Mouse (Mus musculus): Measurements from ENCODE around the gene Atm. TPM values are rescaled to one million over a fixed set of nuclear protein-coding genes. Genes with fewer than 3 reads are reported as not detected.

The Atm gene
- polyA plus RNA-seq (2012; ENCODE audit: insufficient read depth, insufficient read length, low replicate concordance, missing spikeins): not detected in 2 replicates

DNA sequence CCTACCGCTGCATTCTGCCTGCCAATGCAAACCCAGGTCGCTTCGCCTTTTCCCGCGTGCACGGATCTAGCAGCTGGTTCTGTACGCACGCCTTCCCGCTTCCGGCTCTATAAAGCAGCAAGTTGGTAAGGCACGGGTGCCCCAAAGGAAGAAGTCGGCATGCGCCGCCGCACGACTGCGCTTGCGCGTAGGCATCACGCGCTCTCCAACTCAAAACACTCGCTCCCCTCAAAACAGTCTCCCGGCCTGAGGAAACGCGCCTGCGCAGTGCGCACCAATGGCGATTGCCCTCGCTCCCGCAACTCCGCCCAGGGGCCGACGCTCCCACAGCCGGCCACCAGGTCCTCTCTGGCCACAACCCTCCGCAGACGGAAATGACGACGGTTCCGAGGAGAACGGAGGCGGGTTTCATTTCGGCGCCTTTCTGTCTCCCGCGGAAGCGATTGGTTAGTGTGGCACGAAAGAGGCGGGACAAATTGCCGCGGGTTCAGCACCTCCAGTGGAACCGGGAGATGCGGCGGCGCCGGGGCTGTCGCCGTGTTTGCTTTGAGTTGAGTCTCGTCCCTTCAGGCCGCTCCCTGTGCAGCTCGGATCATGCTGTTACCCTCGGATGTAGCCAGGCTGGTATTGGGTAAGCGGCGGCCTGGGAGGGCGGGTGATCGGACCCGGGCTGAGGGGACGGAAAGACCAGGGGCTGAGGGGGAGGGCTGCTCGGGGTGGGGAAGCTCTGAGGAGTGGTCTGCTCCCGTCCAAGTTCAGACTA lies at the start of gene Atm, which contains the start of gene Npat:
TSS of gene Atm (minus strand) at position 183 of the 763 bp plus-strand sequence.
TSS of gene Npat (plus strand) at position 490 of the 763 bp plus-strand sequence.
- under 1% methylated on average over 69 of the region's 69 CpGs for WGBS
- H3K4me1 ChIP-seq (ENCODE audit: control insufficient read depth, insufficient read depth, low read length): 0 out of 2 replicates have a peak, but pooled peaks cover 2% of the 10 kb centered on the region
- peak within 1 kb of the TSS; percentile 85 for H3K4me3 ChIP-seq (ENCODE audit: insufficient read depth, low read depth, low read length)
- peak within 1 kb of the TSS; percentile 47; the same call in 1 of the 2 replicates for H3K27ac ChIP-seq (ENCODE audit: insufficient read depth, low read depth, low read length)
- TF ChIP-seq CTCF (IDR thresholded peaks at IDR 0.05; ENCODE audit: insufficient read depth, low read depth, low read length): no peak
- peak; percentile 31 for TF ChIP-seq POLR2A (IDR thresholded peaks at IDR 0.05; ENCODE audit: insufficient read depth, low read depth, low read length)

DNA sequence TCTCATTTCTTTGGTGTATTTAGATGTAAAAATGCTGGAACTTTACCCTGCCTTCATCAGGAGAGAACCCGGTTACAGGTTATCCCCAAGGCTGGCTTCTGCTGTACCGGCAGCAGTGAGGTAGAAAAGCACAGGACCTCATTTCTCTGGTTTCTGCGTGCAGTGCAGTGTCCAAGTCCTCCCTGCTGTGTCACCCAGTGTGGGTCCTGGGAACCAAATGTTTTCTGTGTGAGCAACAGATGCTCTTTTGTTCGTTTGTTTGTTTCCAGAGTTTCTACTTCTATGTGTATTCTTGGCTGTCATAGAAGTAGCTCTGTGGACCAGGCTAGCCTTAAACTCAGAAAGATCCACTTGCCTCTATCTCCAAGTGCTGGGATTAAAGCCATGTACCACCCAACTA lies 45.3 kb upstream of the Atm start:
- no peak overlapping the region for H3K4me3 ChIP-seq (ENCODE audit: insufficient read depth, low read depth, low read length)
- H3K27ac ChIP-seq (ENCODE audit: insufficient read depth, low read depth, low read length): no peak overlapping the region
- no peaks in the 10 kb centered on the region for H3K4me1 ChIP-seq (ENCODE audit: control insufficient read depth, insufficient read depth, low read length)
- 69% methylated on average over 4 of the region's 4 CpGs for WGBS
- TF ChIP-seq POLR2A (IDR thresholded peaks at IDR 0.05; ENCODE audit: insufficient read depth, low read depth, low read length): no peak
- TF ChIP-seq CTCF (IDR thresholded peaks at IDR 0.05; ENCODE audit: insufficient read depth, low read depth, low read length): no peak

DNA sequence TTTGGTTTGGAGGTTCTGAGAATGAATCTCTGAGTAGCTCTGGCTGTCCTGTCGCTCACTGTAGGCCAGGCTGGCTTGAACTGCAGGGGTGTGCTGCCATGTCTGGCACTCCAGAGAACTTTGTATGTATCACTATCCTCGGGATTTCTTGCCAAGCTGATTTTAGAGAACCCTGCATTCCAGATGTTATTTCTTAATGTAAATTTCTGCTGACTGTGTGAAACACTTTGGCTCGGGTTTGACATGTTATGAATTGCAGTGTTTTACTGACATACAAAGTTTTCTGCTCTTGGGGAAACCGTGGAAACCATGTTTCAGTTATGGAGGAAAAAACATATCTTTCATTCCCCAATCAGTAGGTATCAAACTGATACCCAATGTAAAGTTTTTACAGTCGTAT lies 39.2 kb upstream of the Atm start:
- Histone ChIP-seq H3K4me1 (ENCODE audit: control insufficient read depth, insufficient read depth, low read length) (no peaks in the 10 kb centered on the region), H3K4me3 (ENCODE audit: insufficient read depth, low read depth, low read length) (no peak overlapping the region), H3K27ac (ENCODE audit: insufficient read depth, low read depth, low read length) (no peak overlapping the region)
- TF ChIP-seq CTCF (IDR thresholded peaks at IDR 0.05; ENCODE audit: insufficient read depth, low read depth, low read length) (no peak), POLR2A (IDR thresholded peaks at IDR 0.05; ENCODE audit: insufficient read depth, low read depth, low read length) (no peak)
- 93% methylated on average over 5 of the region's 5 CpGs for WGBS

DNA sequence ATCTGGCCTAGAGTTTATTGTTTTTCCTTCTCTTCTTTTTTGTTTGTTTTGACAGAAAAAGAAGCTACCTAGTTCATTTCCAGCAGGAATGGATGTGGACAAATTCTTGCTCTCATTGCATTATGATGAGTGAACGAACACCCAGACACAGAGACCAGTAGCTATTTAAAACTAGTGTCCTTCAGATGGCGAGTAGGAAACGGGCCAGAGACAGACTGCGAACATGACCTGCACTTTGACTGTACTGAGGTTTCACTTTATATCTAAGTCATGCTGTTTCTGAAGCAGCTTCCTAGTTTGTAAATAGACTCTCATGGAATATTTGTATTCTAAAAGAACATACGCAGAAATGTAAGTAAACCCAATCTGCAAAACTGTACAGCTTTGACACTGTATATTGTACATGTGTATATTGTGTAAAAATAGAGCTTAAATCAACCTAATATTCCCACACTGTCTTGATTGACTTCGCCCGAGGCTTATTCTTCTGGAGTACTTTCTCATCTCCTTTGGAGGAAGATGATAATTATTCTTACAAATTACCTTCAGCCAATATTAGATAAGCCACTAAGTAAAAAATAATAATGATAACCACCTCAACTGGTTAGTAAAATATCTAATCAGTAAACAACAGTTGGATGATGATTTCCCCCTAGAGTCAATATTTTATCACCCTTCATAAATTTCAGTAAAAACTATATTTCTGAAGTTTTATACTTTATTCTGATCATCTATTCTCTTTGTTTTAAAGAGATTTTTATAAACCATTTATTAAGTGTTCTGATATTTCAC lies 36.2 kb upstream of the Atm start:
- no peak for TF ChIP-seq CTCF (IDR thresholded peaks at IDR 0.05; ENCODE audit: insufficient read depth, low read depth, low read length)
- TF ChIP-seq POLR2A (IDR thresholded peaks at IDR 0.05; ENCODE audit: insufficient read depth, low read depth, low read length): no peak
- WGBS: 89% methylated on average over 7 of the region's 7 CpGs
- Histone ChIP-seq H3K4me1 (ENCODE audit: control insufficient read depth, insufficient read depth, low read length) (no peaks in the 10 kb centered on the region), H3K27ac (ENCODE audit: insufficient read depth, low read depth, low read length) (no peak overlapping the region), H3K4me3 (ENCODE audit: insufficient read depth, low read depth, low read length) (no peak overlapping the region)

DNA sequence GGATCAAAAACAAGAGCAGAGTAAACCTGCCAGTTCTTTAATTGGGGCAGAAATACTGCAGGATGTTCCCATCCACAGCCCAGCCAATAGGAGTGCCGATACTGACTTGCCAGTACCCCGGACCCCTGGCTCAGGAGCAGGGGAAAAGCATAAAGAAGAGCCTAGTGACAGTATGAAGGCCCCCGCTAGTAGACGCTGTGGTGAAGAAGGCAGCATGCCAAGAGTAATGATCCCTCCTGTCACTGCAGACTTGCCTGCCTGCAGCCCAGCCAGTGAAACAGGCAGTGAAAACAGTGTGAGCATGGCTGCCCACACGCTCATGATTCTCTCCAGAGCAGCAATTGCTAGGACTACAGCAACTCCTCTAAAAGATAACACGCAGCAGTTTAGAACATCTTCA lies 34.1 kb upstream of the Atm start:
- 45% methylated on average over 6 of the region's 6 CpGs for WGBS
- no peak overlapping the region for H3K4me3 ChIP-seq (ENCODE audit: insufficient read depth, low read depth, low read length)
- H3K4me1 ChIP-seq (ENCODE audit: control insufficient read depth, insufficient read depth, low read length): no peaks in the 10 kb centered on the region

DNA sequence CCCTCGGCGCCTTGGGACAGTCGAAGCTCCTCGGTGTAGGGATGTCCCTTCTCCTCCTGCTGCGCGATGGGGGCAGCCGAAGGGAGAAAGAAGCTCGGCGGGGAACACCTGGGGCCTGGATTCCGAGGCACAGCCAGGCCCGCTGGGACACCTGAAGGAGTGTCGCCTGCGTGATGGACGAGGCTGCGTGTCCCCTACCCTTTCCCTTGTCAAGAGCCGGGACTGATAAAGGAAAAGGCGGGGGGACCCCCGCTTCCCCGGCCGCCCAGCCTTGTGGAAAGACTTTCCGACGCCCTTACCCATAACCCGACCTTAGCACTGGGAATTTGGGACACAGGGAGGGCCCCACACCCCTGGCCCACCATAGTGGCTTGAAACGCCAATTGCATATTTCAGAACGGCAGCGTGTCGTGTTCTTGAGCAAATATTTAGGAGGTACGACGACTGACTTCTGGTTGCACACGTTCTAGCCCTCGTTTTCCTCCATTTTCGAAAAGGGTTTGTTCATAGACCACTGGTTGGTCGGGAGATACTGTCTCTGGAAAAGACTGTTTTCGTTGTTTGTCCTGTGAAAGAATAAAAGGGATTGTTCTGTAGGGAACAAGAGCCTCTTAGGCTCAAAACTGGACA lies 911 bp upstream of the Atm start:
- WGBS: under 1% methylated on average over 34 of the region's 34 CpGs
- Histone ChIP-seq H3K27ac (ENCODE audit: insufficient read depth, low read depth, low read length) (no peak overlapping the region), H3K4me1 (ENCODE audit: control insufficient read depth, insufficient read depth, low read length) (0 out of 2 replicates have a peak, but pooled peaks cover 2% of the 10 kb centered on the region), H3K4me3 (ENCODE audit: insufficient read depth, low read depth, low read length) (peak overlapping the region; percentile 85)
- TF ChIP-seq CTCF (IDR thresholded peaks at IDR 0.05; ENCODE audit: insufficient read depth, low read depth, low read length) (no peak), POLR2A (IDR thresholded peaks at IDR 0.05; ENCODE audit: insufficient read depth, low read depth, low read length) (0 out of 2 replicates have a peak, but pooled peaks have one; percentile 10)

More for the DNA sequence above, 34.1 kb upstream of the Atm start:
- H3K27ac ChIP-seq (ENCODE audit: insufficient read depth, low read depth, low read length): no peak overlapping the region
- TF ChIP-seq CTCF (IDR thresholded peaks at IDR 0.05; ENCODE audit: insufficient read depth, low read depth, low read length) (no peak), POLR2A (IDR thresholded peaks at IDR 0.05; ENCODE audit: insufficient read depth, low read depth, low read length) (no peak)

DNA sequence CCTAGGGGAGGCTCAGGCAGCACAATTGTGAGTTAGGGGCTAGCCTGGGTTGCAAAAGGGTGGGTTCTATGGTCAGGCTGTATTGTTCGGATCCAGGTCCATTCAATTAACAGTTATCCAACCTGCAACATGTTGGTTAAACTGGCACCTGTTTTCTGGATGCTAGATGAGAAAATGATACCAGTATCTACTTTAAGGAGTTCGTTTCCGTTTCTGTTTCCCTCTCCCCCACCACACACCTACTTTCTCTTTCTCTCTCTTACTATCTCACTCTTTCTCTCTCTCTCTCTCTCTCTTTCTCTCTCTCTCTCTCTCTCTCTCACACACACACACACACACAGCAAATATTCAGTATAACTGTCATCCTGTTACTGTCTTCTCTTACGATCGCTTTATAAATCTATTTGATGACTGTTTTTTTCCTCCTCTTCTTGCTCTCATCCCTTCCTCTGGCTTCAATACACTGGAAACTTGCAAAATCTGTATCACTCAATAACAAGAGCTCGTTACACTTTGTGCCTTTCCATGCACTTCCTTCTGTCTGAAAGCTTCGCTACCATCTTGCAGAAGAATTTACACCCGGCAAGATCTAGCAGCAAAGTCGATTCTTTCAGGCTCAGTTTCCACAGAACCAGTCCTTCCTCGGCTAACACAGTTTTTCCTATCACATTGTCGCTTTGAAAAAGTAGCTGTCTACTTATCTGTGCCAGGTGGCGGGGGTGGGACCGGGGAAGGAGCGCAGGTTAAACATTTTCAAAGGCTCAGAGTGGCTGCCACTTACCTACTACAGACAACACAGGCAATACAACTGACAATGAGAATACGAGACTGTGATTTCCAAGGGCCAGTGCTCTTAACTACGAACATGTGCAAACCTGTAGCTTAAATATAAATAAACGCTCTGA lies 872 bp downstream of the Atm start:
- WGBS: 13% methylated on average over 17 of the region's 17 CpGs
- no peak for TF ChIP-seq CTCF (IDR thresholded peaks at IDR 0.05; ENCODE audit: insufficient read depth, low read depth, low read length)
- no peak for TF ChIP-seq POLR2A (IDR thresholded peaks at IDR 0.05; ENCODE audit: insufficient read depth, low read depth, low read length)
- Histone ChIP-seq H3K27ac (ENCODE audit: insufficient read depth, low read depth, low read length) (no peak overlapping the region), H3K4me1 (ENCODE audit: control insufficient read depth, insufficient read depth, low read length) (0 out of 2 replicates have a peak, but pooled peaks cover 2% of the 10 kb centered on the region), H3K4me3 (ENCODE audit: insufficient read depth, low read depth, low read length) (peak overlapping the region; percentile 62)

Measured in olfactory bulb, adult 2 months (tissue).